Mouse (Mus musculus): ENCODE measurements around the gene Esrp2. TPM values are rescaled to one million over a fixed set of nuclear protein-coding genes. Genes with fewer than 3 reads are reported as not detected.

The Esrp2 gene
- polyA plus RNA-seq, 1 experiment from 2014 or later, result 24.0 TPM

GRCm38 (mm10) chr8:106129997-106130396, 6.8 kb downstream of the Esrp2 start:
- Histone ChIP-seq H3K4me3 (ENCODE audit: low read depth, low read length) (no peak overlapping the region), H3K9me3 (ENCODE audit: low read length) (no peaks in the 10 kb centered on the region), H3K36me3 (replicated peaks; ENCODE audit: insufficient read depth, low read length) (peaks cover 58% of the 10 kb centered on the region), H3K4me1 (ENCODE audit: insufficient read depth) (peaks cover 5% of the 10 kb centered on the region; the same call in 1 of the 2 replicates), H3K27ac (ENCODE audit: low read depth) (peak overlapping the region; percentile 49), H3K27me3 (ENCODE audit: insufficient read depth, low read length) (peaks cover 6% of the 10 kb centered on the region), H3K9ac (replicated peaks) (no peak overlapping the region), H3K4me2 (ENCODE audit: low read depth, low read length) (no peak overlapping the region)
- 71% methylated on average over 2 of the region's 2 CpGs for WGBS (ENCODE audit: insufficient replicate concordance)
- TF ChIP-seq CTCF (IDR thresholded peaks at IDR 0.05; ENCODE audit: low read depth) (no peak), EP300 (IDR thresholded peaks at IDR 0.05; ENCODE audit: low read depth) (no peak)
- DNase-seq (no peak), ATAC-seq (no peak)

- H3K4me3 ChIP-seq (ENCODE audit: low read depth, low read length), result no peak overlapping the region
- no peak overlapping the region for H3K4me2 ChIP-seq (ENCODE audit: low read depth, low read length)
- no peaks in the 10 kb centered on the region for H3K9me3 ChIP-seq (ENCODE audit: low read length)
- no peak for TF ChIP-seq CTCF (IDR thresholded peaks at IDR 0.05; ENCODE audit: low read depth)
- TF ChIP-seq EP300 (IDR thresholded peaks at IDR 0.05; ENCODE audit: low read depth), result no peak
- no peak overlapping the region for H3K9ac ChIP-seq (replicated peaks)
- H3K36me3 ChIP-seq (replicated peaks; ENCODE audit: insufficient read depth, low read length), result peaks cover 59% of the 10 kb centered on the region
- DNase-seq (no peak), ATAC-seq (no peak)
- peaks cover 5% of the 10 kb centered on the region; the same call in 1 of the 2 replicates for H3K4me1 ChIP-seq (ENCODE audit: insufficient read depth)
- 0 out of 2 replicates have a peak overlapping the region, but pooled peaks have one; percentile 49 for H3K27ac ChIP-seq (ENCODE audit: low read depth)
- peaks cover under 1% of the 10 kb centered on the region for H3K27me3 ChIP-seq (ENCODE audit: insufficient read depth, low read length)
Measured at GRCm38 (mm10) chr8:106129232-106129930, 7.4 kb downstream of the Esrp2 start.

- 88% methylated on average over 10 of the region's 10 CpGs for WGBS (ENCODE audit: insufficient replicate concordance)
- H3K36me3 ChIP-seq (replicated peaks; ENCODE audit: insufficient read depth, low read length), result peaks cover 57% of the 10 kb centered on the region
Measured at GRCm38 (mm10) chr8:106127882-106128410, 8.8 kb downstream of the Esrp2 start.

GRCm38 (mm10) chr8:106127054-106127453, 9.7 kb downstream of the Esrp2 start:
- peaks cover 48% of the 10 kb centered on the region for H3K36me3 ChIP-seq (replicated peaks; ENCODE audit: insufficient read depth, low read length)
- TF ChIP-seq CTCF (IDR thresholded peaks at IDR 0.05; ENCODE audit: low read depth), result no peak
- no peak for TF ChIP-seq EP300 (IDR thresholded peaks at IDR 0.05; ENCODE audit: low read depth)

More at GRCm38 (mm10) chr8:106127882-106128410, 8.8 kb downstream of the Esrp2 start:
- ATAC-seq, result no peak
- no peak overlapping the region for H3K4me3 ChIP-seq (ENCODE audit: low read depth, low read length)
- H3K27me3 ChIP-seq (ENCODE audit: insufficient read depth, low read length), result no peaks in the 10 kb centered on the region
- no peak overlapping the region for H3K9ac ChIP-seq (replicated peaks)
- DNase-seq, result no peak
- H3K4me2 ChIP-seq (ENCODE audit: low read depth, low read length), result no peak overlapping the region
- peaks cover 5% of the 10 kb centered on the region; the same call in 1 of the 2 replicates for H3K4me1 ChIP-seq (ENCODE audit: insufficient read depth)
- no peaks in the 10 kb centered on the region for H3K9me3 ChIP-seq (ENCODE audit: low read length)
- H3K27ac ChIP-seq (ENCODE audit: low read depth), result no peak overlapping the region
- no peak for TF ChIP-seq CTCF (IDR thresholded peaks at IDR 0.05; ENCODE audit: low read depth)
- no peak for TF ChIP-seq EP300 (IDR thresholded peaks at IDR 0.05; ENCODE audit: low read depth)

GRCm38 (mm10) chr8:106126055-106126454, 10.7 kb downstream of the Esrp2 start:
- ATAC-seq (no peak), DNase-seq (no peak)
- H3K27ac ChIP-seq (ENCODE audit: low read depth), result no peak overlapping the region
- no peaks in the 10 kb centered on the region for H3K9me3 ChIP-seq (ENCODE audit: low read length)
- no peak overlapping the region for H3K4me2 ChIP-seq (ENCODE audit: low read depth, low read length)
- no peak overlapping the region for H3K9ac ChIP-seq (replicated peaks)
- peaks cover 3% of the 10 kb centered on the region; the same call in 1 of the 2 replicates for H3K4me1 ChIP-seq (ENCODE audit: insufficient read depth)
- no peak overlapping the region for H3K4me3 ChIP-seq (ENCODE audit: low read depth, low read length)
- H3K36me3 ChIP-seq (replicated peaks; ENCODE audit: insufficient read depth, low read length), result peaks cover 38% of the 10 kb centered on the region
- TF ChIP-seq EP300 (IDR thresholded peaks at IDR 0.05; ENCODE audit: low read depth) (no peak), CTCF (IDR thresholded peaks at IDR 0.05; ENCODE audit: low read depth) (no peak)
- no peaks in the 10 kb centered on the region for H3K27me3 ChIP-seq (ENCODE audit: insufficient read depth, low read length)
- WGBS (ENCODE audit: insufficient replicate concordance), result 87% methylated on average over 1 of the region's 1 CpGs

More at GRCm38 (mm10) chr8:106127054-106127453, 9.7 kb downstream of the Esrp2 start:
- Histone ChIP-seq H3K9ac (replicated peaks) (no peak overlapping the region), H3K4me3 (ENCODE audit: low read depth, low read length) (no peak overlapping the region), H3K4me2 (ENCODE audit: low read depth, low read length) (no peak overlapping the region), H3K27ac (ENCODE audit: low read depth) (no peak overlapping the region), H3K27me3 (ENCODE audit: insufficient read depth, low read length) (no peaks in the 10 kb centered on the region), H3K9me3 (ENCODE audit: low read length) (no peaks in the 10 kb centered on the region), H3K4me1 (ENCODE audit: insufficient read depth) (peaks cover 5% of the 10 kb centered on the region; the same call in 1 of the 2 replicates)
- no peak for DNase-seq
- WGBS (ENCODE audit: insufficient replicate concordance), result 70% methylated on average over 3 of the region's 3 CpGs
- ATAC-seq, result no peak

GRCm38 (mm10) chr8:106123443-106123842, 13.3 kb downstream of the Esrp2 start:
- H3K4me1 ChIP-seq (ENCODE audit: insufficient read depth), result no peaks in the 10 kb centered on the region
- 76% methylated on average over 3 of the region's 3 CpGs for WGBS (ENCODE audit: insufficient replicate concordance)
- no peak overlapping the region for H3K4me3 ChIP-seq (ENCODE audit: low read depth, low read length)
- H3K9ac ChIP-seq (replicated peaks), result no peak overlapping the region
- peaks cover 25% of the 10 kb centered on the region for H3K36me3 ChIP-seq (replicated peaks; ENCODE audit: insufficient read depth, low read length)
- H3K27me3 ChIP-seq (ENCODE audit: insufficient read depth, low read length), result no peaks in the 10 kb centered on the region
- ATAC-seq, result no peak
- TF ChIP-seq CTCF (IDR thresholded peaks at IDR 0.05; ENCODE audit: low read depth) (peak; percentile 8; the same call in 1 of the 2 replicates), EP300 (IDR thresholded peaks at IDR 0.05; ENCODE audit: low read depth) (no peak)
- no peak overlapping the region for H3K4me2 ChIP-seq (ENCODE audit: low read depth, low read length)
- no peak for DNase-seq
- no peak overlapping the region for H3K27ac ChIP-seq (ENCODE audit: low read depth)
- no peaks in the 10 kb centered on the region for H3K9me3 ChIP-seq (ENCODE audit: low read length)

Measured in liver, postnatal 0 days (tissue).